Mouse (Mus musculus) kidney, adult 2 months (tissue): Measurements from ENCODE around the gene Strc. TPM values are rescaled to one million over a fixed set of nuclear protein-coding genes. Genes with fewer than 3 reads are reported as not detected.
A peak's percentile ranks its signal among the peaks of the same experiment; 100 is the strongest.

Experiments
- DNase-seq: peaks from one replicate; pipeline ENCODE4 v3.0.0; 2021
- H3K27ac ChIP-seq: fragments of 200-500 bp; 2 replicates; pipeline ENCODE4 v1.5.1; 2012; ENCODE audit warnings: low read depth, low read length, control low read depth, inconsistent platforms; ENCODE audit not compliant: insufficient read depth
- H3K27me3 ChIP-seq: fragments of 200-500 bp; replicated peaks from 2 replicates; pipeline ENCODE4 v1.6.1; 2012; ENCODE audit warnings: mild to moderate bottlenecking, moderate library complexity, low read length, inconsistent platforms; ENCODE audit not compliant: control insufficient read depth, insufficient read depth
- H3K36me3 ChIP-seq: fragments of 200-500 bp; 2 replicates; pipeline ENCODE4 v1.6.1; 2012; ENCODE audit warnings: mild to moderate bottlenecking, moderate library complexity, low read length, inconsistent platforms; ENCODE audit not compliant: control insufficient read depth, insufficient read depth
- H3K4me1 ChIP-seq: fragments of 200-500 bp; 2 replicates; pipeline ENCODE4 v1.6.1; 2011; ENCODE audit warnings: low read length; ENCODE audit not compliant: control insufficient read depth, insufficient read depth
- H3K4me3 ChIP-seq: fragments of 200-500 bp; 2 replicates; pipeline ENCODE4 v1.5.1; 2011; ENCODE audit warnings: mild to moderate bottlenecking, low read depth, low read length, control low read depth; ENCODE audit not compliant: insufficient read depth
- CTCF ChIP-seq: fragments of 200-500 bp; conservative IDR thresholded peaks from 2 replicates; pipeline ENCODE4 v1.5.1; 2011; ENCODE audit warnings: low read depth, mild to moderate bottlenecking, control low read depth, low read length, moderate library complexity, mixed read lengths; ENCODE audit not compliant: insufficient read depth, insufficient read length
- POLR2A ChIP-seq: fragments of 200-500 bp; IDR thresholded peaks from one replicate; pipeline ENCODE4 v1.6.1; 2011; ENCODE audit warnings: low read depth, low read length, control low read depth
- WGBS: fragments of 180-500 bp; shearing (Covaris S2); methylation state at CpG from one replicate; pipeline ENCODE4 v1.1.7; 2018; 5-methylcytosine and 5-hydroxymethylcytosine counted together
- polyA plus RNA-seq: library from polyadenylated mRNA; depleted of rRNA; stranded (reverse); fragments of >200 nt; gene quantifications from 2 replicates; pipeline ENCODE4 v1.2.3, GENCODE M21; 2012

Gene Strc
- polyA plus RNA-seq, 1 experiment, result not detected

DNA sequence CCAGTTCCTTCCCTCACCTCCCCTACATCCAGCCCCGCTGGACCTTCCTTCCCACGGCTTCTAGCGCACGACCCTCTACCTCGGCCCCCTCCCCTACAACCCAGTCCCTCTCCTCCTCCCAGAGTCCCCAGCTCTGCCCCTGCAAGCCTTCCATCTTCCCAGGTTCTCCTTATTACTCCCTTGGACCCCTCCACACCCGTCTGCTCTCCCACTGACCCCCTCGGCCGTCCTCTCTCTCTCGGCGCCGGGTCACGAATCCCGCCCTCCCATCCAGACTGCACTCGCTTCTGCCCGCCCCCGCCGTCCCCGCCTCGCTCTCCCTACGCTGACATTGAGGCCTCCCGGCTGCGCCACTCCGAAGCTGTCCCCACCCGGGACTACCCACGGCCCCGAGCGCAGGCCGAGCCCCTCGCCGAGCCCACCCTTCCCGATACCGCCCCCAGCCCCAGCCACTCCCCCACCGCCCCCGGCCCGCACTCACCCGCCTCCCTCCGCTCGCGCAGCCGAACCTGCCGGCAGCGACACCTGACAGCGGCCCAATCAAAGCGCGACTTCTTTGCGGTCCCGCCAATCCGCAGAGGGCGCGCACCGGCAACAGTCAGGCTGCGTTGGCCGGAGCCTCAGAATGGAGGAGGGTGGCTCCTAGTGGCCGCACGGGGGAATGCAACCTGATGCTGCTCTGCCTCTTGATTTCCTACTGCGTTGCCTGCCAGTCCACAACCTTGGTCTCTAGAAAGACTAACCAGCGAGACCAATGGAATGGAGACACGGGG lies 32.0 kb downstream of the Strc start, which contains the start of gene Ppip5k1:
TSS of gene Ppip5k1 (minus strand) at position 577 of the 773 bp plus-strand sequence.
- Histone ChIP-seq H3K36me3 (no peaks in the 10 kb centered on the region), H3K4me1 (peaks cover 5% of the 10 kb centered on the region; the same call in 1 of the 2 replicates), H3K27ac (peak within 1 kb of the TSS; percentile 56), H3K4me3 (peak within 1 kb of the TSS; percentile 94), H3K27me3 (no peaks in the 10 kb centered on the region)
- WGBS, result 2% methylated on average over 58 of the region's 58 CpGs
- TF ChIP-seq POLR2A (no peak), CTCF (peak; percentile 93)
- DNase-seq, result peak; percentile 99

DNA sequence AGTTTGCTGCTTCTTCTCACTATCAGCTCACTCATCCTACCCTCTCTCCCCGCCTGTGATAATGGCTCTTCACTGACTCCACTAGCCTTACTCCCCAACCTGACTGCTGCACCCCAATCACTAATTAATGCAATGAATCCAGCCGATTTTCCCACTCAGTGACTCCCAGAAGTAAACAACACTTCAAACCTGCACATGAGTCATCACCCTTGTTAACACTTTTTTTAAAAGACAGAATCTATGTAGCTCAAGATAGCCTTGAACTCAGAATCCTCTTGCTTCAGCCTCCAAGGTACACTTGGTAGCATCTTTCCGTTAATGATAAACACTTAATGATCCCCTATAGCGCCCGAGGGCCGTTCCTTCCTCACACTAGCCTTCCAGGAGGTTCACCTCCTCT lies 32.6 kb downstream of the Strc start:
- H3K27me3 ChIP-seq, result no peaks in the 10 kb centered on the region
- H3K4me1 ChIP-seq, result peaks cover 5% of the 10 kb centered on the region; the same call in 1 of the 2 replicates
- peak; percentile 11 for DNase-seq
- 3% methylated on average over 6 of the region's 6 CpGs for WGBS
- H3K27ac ChIP-seq, result peak overlapping the region; percentile 56
- H3K4me3 ChIP-seq, result peak overlapping the region; percentile 94
- H3K36me3 ChIP-seq, result no peaks in the 10 kb centered on the region
- TF ChIP-seq POLR2A (no peak), CTCF (no peak)

DNA sequence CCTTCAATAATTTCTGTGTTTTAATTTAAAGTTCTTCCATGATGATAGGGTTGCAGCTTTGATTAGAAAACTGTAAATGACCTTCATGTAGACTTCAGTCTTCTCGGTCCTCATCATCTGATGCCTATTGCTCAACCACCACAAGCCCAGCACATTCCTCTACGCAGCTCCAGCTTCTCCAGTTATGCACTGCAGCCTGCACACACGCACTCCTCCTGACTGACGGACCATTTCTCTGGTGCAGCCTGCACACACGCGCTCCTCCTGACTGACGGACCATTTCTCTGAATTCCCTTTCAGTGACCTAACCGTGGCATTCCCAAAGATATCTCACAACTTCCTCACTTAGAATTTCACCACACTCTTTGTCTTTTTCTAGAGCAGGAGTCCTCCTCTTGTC lies 33.8 kb downstream of the Strc start:
- TF ChIP-seq CTCF (no peak), POLR2A (no peak)
- DNase-seq, result peak; percentile 23
- WGBS, result 31% methylated on average over 8 of the region's 8 CpGs
- Histone ChIP-seq H3K36me3 (peaks cover 4% of the 10 kb centered on the region; the same call in 1 of the 2 replicates), H3K27ac (no peak overlapping the region), H3K4me3 (no peak overlapping the region), H3K27me3 (no peaks in the 10 kb centered on the region), H3K4me1 (peaks cover 5% of the 10 kb centered on the region; the same call in 1 of the 2 replicates)

DNA sequence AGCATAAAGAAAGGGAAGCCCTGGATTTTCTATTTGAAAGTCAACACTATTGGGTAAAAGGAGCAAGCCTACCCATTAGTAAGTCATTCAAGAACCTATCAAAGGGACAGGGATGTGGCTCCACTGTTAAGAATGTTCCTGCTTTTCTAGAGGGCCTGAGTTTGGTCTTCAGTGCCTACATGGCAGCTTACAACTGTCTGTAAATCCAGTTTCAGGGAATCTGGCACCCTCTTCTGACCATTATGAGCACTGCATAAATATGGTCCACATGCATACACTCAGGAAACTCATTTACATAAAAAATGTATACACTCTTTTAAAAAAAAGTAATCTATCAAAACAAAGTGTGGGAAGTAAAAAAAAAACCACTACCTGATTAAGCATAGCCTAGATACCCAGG lies 47.9 kb downstream of the Strc start:
- Histone ChIP-seq H3K4me3 (no peak overlapping the region), H3K36me3 (peaks cover 3% of the 10 kb centered on the region), H3K4me1 (no peaks in the 10 kb centered on the region), H3K27ac (no peak overlapping the region), H3K27me3 (no peaks in the 10 kb centered on the region)
- no peak for DNase-seq
- TF ChIP-seq POLR2A (no peak), CTCF (no peak)

DNA sequence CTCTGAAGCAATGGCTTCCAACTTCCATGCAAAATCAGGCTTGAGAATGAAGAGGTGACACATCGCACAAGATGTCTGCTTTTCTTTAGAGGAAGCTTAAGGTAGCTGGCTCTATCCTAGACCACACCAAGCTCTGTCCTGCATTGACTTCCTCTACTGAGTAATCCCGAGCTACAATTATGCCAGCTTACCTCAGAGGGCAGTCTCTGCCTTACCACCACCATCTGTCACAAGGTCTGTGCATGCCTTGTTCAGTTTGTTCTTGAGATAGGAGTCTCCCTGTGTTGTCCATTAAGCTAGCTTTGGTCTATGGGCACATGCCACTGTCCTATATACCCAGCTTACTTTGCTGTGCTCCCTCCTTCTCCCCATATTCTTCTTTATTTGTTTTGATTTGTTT lies 57.5 kb downstream of the Strc start:
- no peak for TF ChIP-seq CTCF
- TF ChIP-seq POLR2A, result no peak
- Histone ChIP-seq H3K4me1 (no peaks in the 10 kb centered on the region), H3K4me3 (no peak overlapping the region), H3K27me3 (no peaks in the 10 kb centered on the region), H3K27ac (no peak overlapping the region), H3K36me3 (peaks cover 3% of the 10 kb centered on the region; the same call in 1 of the 2 replicates)
- DNase-seq, result no peak
- WGBS, result 97% methylated on average over 2 of the region's 2 CpGs

DNA sequence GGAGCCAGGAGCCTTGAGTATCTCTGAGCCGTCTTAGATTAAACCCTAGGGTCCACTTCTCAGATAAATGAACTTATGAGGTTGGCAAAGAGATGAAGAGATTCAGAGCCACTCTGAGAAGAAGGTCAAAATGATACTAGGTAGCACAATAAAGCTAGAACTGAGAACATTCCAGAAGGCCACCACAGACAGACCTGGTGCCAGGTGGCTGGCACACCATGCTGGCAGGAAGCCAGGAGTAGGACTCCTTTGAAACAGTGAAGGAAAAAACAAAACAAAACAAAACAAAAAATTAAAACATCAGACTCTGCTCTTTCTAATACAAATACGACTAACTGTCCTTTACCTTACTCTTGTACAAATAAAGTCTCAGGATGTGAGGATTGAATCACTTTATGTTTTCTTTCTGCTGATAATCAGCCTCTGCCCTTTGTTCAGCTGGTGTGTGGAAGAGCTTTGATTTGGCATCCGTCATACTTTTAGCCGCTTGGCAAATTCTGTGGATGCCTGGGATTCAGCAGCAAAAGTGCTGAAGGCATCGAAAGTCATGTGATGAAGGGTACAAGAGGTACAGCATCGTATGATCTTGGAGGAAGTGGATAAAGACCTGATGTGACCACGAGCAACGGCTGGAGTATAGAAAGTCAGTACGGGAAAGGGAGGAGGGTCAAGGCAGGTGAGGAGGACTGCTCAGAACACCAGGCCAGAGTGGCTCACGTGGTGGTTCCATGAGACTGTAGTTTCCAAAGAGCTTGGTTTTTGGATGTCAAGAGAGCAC lies 63.1 kb downstream of the Strc start:
- 0 out of 2 replicates have a peak, but pooled peaks cover 1% of the 10 kb centered on the region for H3K36me3 ChIP-seq

DNA sequence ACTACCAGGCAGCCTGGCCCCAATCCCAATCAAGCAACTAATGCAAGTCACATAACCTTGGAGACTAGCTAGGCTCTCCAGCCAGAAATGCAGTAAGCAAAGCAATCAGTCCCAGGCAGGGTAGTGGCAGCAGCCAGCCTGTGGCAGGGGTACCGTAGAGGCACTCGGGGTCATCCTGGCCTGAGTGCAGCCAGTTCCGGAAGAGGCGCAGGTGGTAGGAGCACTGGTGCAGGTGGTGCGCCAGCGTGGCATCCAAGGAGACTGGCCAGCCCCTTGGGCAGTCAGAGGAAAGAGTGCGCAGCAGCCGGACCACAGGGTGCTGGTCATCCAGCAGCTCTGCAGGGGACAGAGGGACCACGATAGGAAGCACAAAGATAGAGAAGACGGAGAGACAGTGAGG lies 63.9 kb downstream of the Strc start:
- TF ChIP-seq CTCF (no peak), POLR2A (no peak)
- Histone ChIP-seq H3K27me3 (no peaks in the 10 kb centered on the region), H3K36me3 (0 out of 2 replicates have a peak, but pooled peaks cover 1% of the 10 kb centered on the region), H3K4me3 (no peak overlapping the region), H3K4me1 (no peaks in the 10 kb centered on the region), H3K27ac (no peak overlapping the region)
- WGBS, result 95% methylated on average over 10 of the region's 10 CpGs
- no peak for DNase-seq

More for the DNA sequence above, 63.1 kb downstream of the Strc start:
- Histone ChIP-seq H3K27ac (no peak overlapping the region), H3K4me1 (no peaks in the 10 kb centered on the region), H3K4me3 (no peak overlapping the region), H3K27me3 (no peaks in the 10 kb centered on the region)
- 65% methylated on average over 10 of the region's 10 CpGs for WGBS
- DNase-seq, result peak; percentile 63
- TF ChIP-seq CTCF, result no peak
- no peak for TF ChIP-seq POLR2A
